ENCODE assay signal across 9 mouse cellular contexts in genomic region chr4:107937338-107937737, GRCm38 (mm10). TPM values are rescaled to one million over a fixed set of nuclear protein-coding genes. Genes with fewer than 3 reads are reported as not detected.
A peak's percentile ranks its signal among the peaks of the same experiment; 100 is the strongest.
DNase-seq lines count a peak whose midpoint lies in the region; ATAC-seq and TF ChIP-seq lines count a peak whose summit lies in the region.
"Had no signal": no experiment of that assay in that cellular context is flagged by ENCODE, and none has a peak within 500 bp of the region (broad histone marks: within the 10 kb centered on the region; RNA-seq: fewer than 3 reads in every experiment).

No protein-coding gene starts in this region.

- H3K27me3 ChIP-seq in hindbrain, embryonic 10.5 days (ENCODE audit: insufficient read depth, poor library complexity, severe bottlenecking), result no peaks in the 10 kb centered on the region
- no peaks in the 10 kb centered on the region for H3K27me3 ChIP-seq in hindbrain, embryonic 12.5 days
- H3K27me3 ChIP-seq in intestine, embryonic 16.5 days (replicated peaks; ENCODE audit: control insufficient read depth, insufficient read depth, low read length), result no peaks in the 10 kb centered on the region
- H3K27me3 ChIP-seq in midbrain, postnatal 0 days (ENCODE audit: insufficient read depth, low read length), result no peaks in the 10 kb centered on the region
- 0 out of 2 replicates have a peak, but pooled peaks cover 3% of the 10 kb centered on the region for H3K27me3 ChIP-seq in stomach, postnatal 0 days (ENCODE audit: control insufficient read depth, insufficient read depth, low read length)

- no peak overlapping the region for H3K4me3 ChIP-seq in hindbrain, embryonic 10.5 days
- no peak overlapping the region for H3K4me3 ChIP-seq in hindbrain, embryonic 12.5 days
- no peak overlapping the region for H3K4me3 ChIP-seq in intestine, embryonic 16.5 days (ENCODE audit: low read length)
- H3K4me3 ChIP-seq in midbrain, postnatal 0 days (ENCODE audit: low read depth, low read length), result no peak overlapping the region
- H3K4me3 ChIP-seq in stomach, postnatal 0 days (ENCODE audit: low read depth, low read length), result no peak overlapping the region

- TF ChIP-seq EP300 in stomach, postnatal 0 days (optimal IDR thresholded peaks at IDR 0.05), result no peak

- H3K9ac ChIP-seq in hindbrain, embryonic 12.5 days, result no peak overlapping the region
- H3K9ac ChIP-seq in intestine, embryonic 16.5 days (ENCODE audit: low read depth, low read length), result no peak overlapping the region
- no peak overlapping the region for H3K9ac ChIP-seq in midbrain, postnatal 0 days (replicated peaks; ENCODE audit: low read length, poor library complexity, severe bottlenecking)
- H3K9ac ChIP-seq in stomach, postnatal 0 days (ENCODE audit: low read length), result no peak overlapping the region

- WGBS in hindbrain, embryonic 10.5 days, result 36% methylated on average over 6 of the region's 6 CpGs
- WGBS in hindbrain, embryonic 12.5 days, result 29% methylated on average over 6 of the region's 6 CpGs
- 17% methylated on average over 6 of the region's 6 CpGs for WGBS in intestine, embryonic 16.5 days
- 24% methylated on average over 6 of the region's 6 CpGs for WGBS in midbrain, postnatal 0 days
- WGBS in stomach, postnatal 0 days, result 12% methylated on average over 6 of the region's 6 CpGs

- ATAC-seq in hindbrain, embryonic 12.5 days (ENCODE audit: low FRiP score), result no peak
- ATAC-seq in intestine, embryonic 16.5 days, result peak; percentile 85
- ATAC-seq in midbrain, postnatal 0 days (ENCODE audit: low FRiP score), result no peak
- peak; percentile 75; the same call in 1 of the 2 replicates for ATAC-seq in stomach, postnatal 0 days (ENCODE audit: low FRiP score, low TSS enrichment)

- no peaks in the 10 kb centered on the region for H3K36me3 ChIP-seq in hindbrain, embryonic 10.5 days
- no peaks in the 10 kb centered on the region for H3K36me3 ChIP-seq in hindbrain, embryonic 12.5 days
- H3K36me3 ChIP-seq in intestine, embryonic 16.5 days (ENCODE audit: control insufficient read depth, insufficient read depth, low read length), result no peaks in the 10 kb centered on the region
- no peaks in the 10 kb centered on the region for H3K36me3 ChIP-seq in midbrain, postnatal 0 days (ENCODE audit: insufficient read depth, low read length)
- H3K36me3 ChIP-seq in stomach, postnatal 0 days (ENCODE audit: control insufficient read depth, insufficient read depth, low read length), result no peaks in the 10 kb centered on the region

- H3K9me3 ChIP-seq in hindbrain, embryonic 10.5 days, result no peaks in the 10 kb centered on the region
- no peaks in the 10 kb centered on the region for H3K9me3 ChIP-seq in hindbrain, embryonic 12.5 days (replicated peaks)
- no peaks in the 10 kb centered on the region for H3K9me3 ChIP-seq in intestine, embryonic 16.5 days (ENCODE audit: control insufficient read depth, low read length)
- H3K9me3 ChIP-seq in midbrain, postnatal 0 days (ENCODE audit: low read length), result no peaks in the 10 kb centered on the region
- no peaks in the 10 kb centered on the region for H3K9me3 ChIP-seq in stomach, postnatal 0 days (ENCODE audit: control insufficient read depth, low read length)

- DNase-seq in hindbrain, embryonic 10.5 days (ENCODE audit: low spot score), result peak; percentile 60
- peak; percentile 55 for DNase-seq in cerebellum, adult 8-10 months
- DNase-seq in frontal cortex, postnatal 10 days (ENCODE audit: low spot score in 2 of 2), result peak; percentile 57 to 58
- DNase-seq in left cerebral cortex, adult 8-10 months (ENCODE audit: low spot score in 2 of 2), result peak; percentile 32 to 60
- peak; percentile 84 for DNase-seq in midbrain, postnatal 0 days (ENCODE audit: low spot score)
- DNase-seq in stomach, postnatal 0 days (ENCODE audit: low spot score), result peak; percentile 77

- no peak overlapping the region for H3K4me2 ChIP-seq in hindbrain, embryonic 12.5 days (replicated peaks)
- H3K4me2 ChIP-seq in intestine, embryonic 16.5 days (ENCODE audit: low read depth, low read length), result no peak overlapping the region
- H3K4me2 ChIP-seq in midbrain, postnatal 0 days (ENCODE audit: low read depth, low read length, poor library complexity, severe bottlenecking), result no peak overlapping the region
- no peak overlapping the region for H3K4me2 ChIP-seq in stomach, postnatal 0 days (replicated peaks; ENCODE audit: low read depth)

- TF ChIP-seq CTCF in midbrain, postnatal 0 days (IDR thresholded peaks at IDR 0.05), result peak; percentile 73
- peak; percentile 79 for TF ChIP-seq CTCF in stomach, postnatal 0 days (IDR thresholded peaks at IDR 0.05; ENCODE audit: low read depth)

- no peaks in the 10 kb centered on the region for H3K4me1 ChIP-seq in hindbrain, embryonic 10.5 days (replicated peaks)
- H3K4me1 ChIP-seq in hindbrain, embryonic 12.5 days, result no peaks in the 10 kb centered on the region
- H3K4me1 ChIP-seq in intestine, embryonic 16.5 days (ENCODE audit: control insufficient read depth, insufficient read depth, low read length), result peaks cover 3% of the 10 kb centered on the region; the same call in 1 of the 2 replicates
- H3K4me1 ChIP-seq in midbrain, postnatal 0 days (ENCODE audit: insufficient read depth, low read length), result no peaks in the 10 kb centered on the region
- no peaks in the 10 kb centered on the region for H3K4me1 ChIP-seq in stomach, postnatal 0 days (replicated peaks; ENCODE audit: control insufficient read depth, insufficient read depth)

- no peak overlapping the region for H3K27ac ChIP-seq in hindbrain, embryonic 10.5 days
- no peak overlapping the region for H3K27ac ChIP-seq in hindbrain, embryonic 12.5 days
- peak overlapping the region; percentile 78 for H3K27ac ChIP-seq in intestine, embryonic 16.5 days (ENCODE audit: low read length)
- H3K27ac ChIP-seq in midbrain, postnatal 0 days (ENCODE audit: low read depth, low read length), result no peak overlapping the region
- peak overlapping the region; percentile 63 for H3K27ac ChIP-seq in stomach, postnatal 0 days (replicated peaks)

RNA-seq across cellular contexts. Expression of gene Cpt2, which starts 13.9 kb away (rescaled TPM):
- polyA plus RNA-seq in hindbrain, embryonic 10.5 days (2016; fragmentation: Nextera tagmentation; extraction: Ambion mirVana), result 38.7 and 39.7 TPM in 2 replicates
- polyA plus RNA-seq in hindbrain, embryonic 12.5 days (2016; fragmentation: Nextera tagmentation; extraction: Ambion mirVana), result 26.5 and 28.1 TPM in 2 replicates
- 142 and 155 TPM in 2 replicates for polyA plus RNA-seq in intestine, embryonic 16.5 days (2015; fragmentation: Nextera tagmentation; extraction: Ambion mirVana)
- total RNA-seq in left cerebral cortex, adult 8-10 months (2022), result 10 to 100 TPM in 1 of 4 experiments, 1 to 10 TPM in 3; 5.8 to 11.3 (median 8.4) TPM
- 9.3 and 12.3 TPM in 2 replicates for total RNA-seq in midbrain, postnatal 0 days (2014; rRNA removed)
- polyA plus RNA-seq in midbrain, postnatal 0 days (2015; fragmentation: Nextera tagmentation; extraction: Ambion mirVana), result 10.2 and 12.1 TPM in 2 replicates
- polyA plus RNA-seq in stomach, postnatal 0 days (2015; fragmentation: Nextera tagmentation; extraction: Ambion mirVana), result 78.4 and 81.2 TPM in 2 replicates

RNA-seq across cellular contexts. Expression of gene Slc1a7, which starts 30.8 kb away (rescaled TPM):
- polyA plus RNA-seq in hindbrain, embryonic 10.5 days (2016; fragmentation: Nextera tagmentation; extraction: Ambion mirVana), result not detected in 2 replicates
- 0.08 TPM in 1 of 2 replicates, not detected in the other for polyA plus RNA-seq in hindbrain, embryonic 12.5 days (2016; fragmentation: Nextera tagmentation; extraction: Ambion mirVana)
- 0.12 and 0.15 TPM in 2 replicates for polyA plus RNA-seq in intestine, embryonic 16.5 days (2015; fragmentation: Nextera tagmentation; extraction: Ambion mirVana)
- total RNA-seq in left cerebral cortex, adult 8-10 months (2022), result under 1 TPM in 3 of 4 experiments, not detected in 1; 0.24 to 0.42 (median 0.27) TPM
- not detected in 2 replicates for total RNA-seq in midbrain, postnatal 0 days (2014; rRNA removed)
- polyA plus RNA-seq in midbrain, postnatal 0 days (2015; fragmentation: Nextera tagmentation; extraction: Ambion mirVana), result 0.10 and 0.16 TPM in 2 replicates
- 0.07 and 0.10 TPM in 2 replicates for polyA plus RNA-seq in stomach, postnatal 0 days (2015; fragmentation: Nextera tagmentation; extraction: Ambion mirVana)
- polyA plus RNA-seq: liver, embryonic 16.5 days had no signal

RNA-seq across cellular contexts. Expression of gene 0610037L13Rik, which starts 47.7 kb away (rescaled TPM):
- polyA plus RNA-seq in hindbrain, embryonic 10.5 days (2016; fragmentation: Nextera tagmentation; extraction: Ambion mirVana), result 111 and 113 TPM in 2 replicates
- polyA plus RNA-seq in hindbrain, embryonic 12.5 days (2016; fragmentation: Nextera tagmentation; extraction: Ambion mirVana), result 106 and 113 TPM in 2 replicates
- polyA plus RNA-seq in intestine, embryonic 16.5 days (2015; fragmentation: Nextera tagmentation; extraction: Ambion mirVana), result 87.7 and 93.8 TPM in 2 replicates
- 10 to 100 TPM; 51.1 to 59.8 (median 55.1) TPM for total RNA-seq in left cerebral cortex, adult 8-10 months (2022)
- total RNA-seq in midbrain, postnatal 0 days (2014; rRNA removed), result 40.5 and 55.5 TPM in 2 replicates
- 94.7 and 103 TPM in 2 replicates for polyA plus RNA-seq in midbrain, postnatal 0 days (2015; fragmentation: Nextera tagmentation; extraction: Ambion mirVana)
- 99.3 and 101 TPM in 2 replicates for polyA plus RNA-seq in stomach, postnatal 0 days (2015; fragmentation: Nextera tagmentation; extraction: Ambion mirVana)

RNA-seq across cellular contexts. Expression of gene Magoh, which starts 57.8 kb away (rescaled TPM):
- 225 and 238 TPM in 2 replicates for polyA plus RNA-seq in hindbrain, embryonic 10.5 days (2016; fragmentation: Nextera tagmentation; extraction: Ambion mirVana)
- 173 and 174 TPM in 2 replicates for polyA plus RNA-seq in hindbrain, embryonic 12.5 days (2016; fragmentation: Nextera tagmentation; extraction: Ambion mirVana)
- polyA plus RNA-seq in intestine, embryonic 16.5 days (2015; fragmentation: Nextera tagmentation; extraction: Ambion mirVana), result 132 and 139 TPM in 2 replicates
- 10 to 100 TPM; 34.5 to 39.3 (median 36.4) TPM for total RNA-seq in left cerebral cortex, adult 8-10 months (2022)
- 44.5 and 45.3 TPM in 2 replicates for total RNA-seq in midbrain, postnatal 0 days (2014; rRNA removed)
- 117 and 124 TPM in 2 replicates for polyA plus RNA-seq in midbrain, postnatal 0 days (2015; fragmentation: Nextera tagmentation; extraction: Ambion mirVana)
- 126 and 145 TPM in 2 replicates for polyA plus RNA-seq in stomach, postnatal 0 days (2015; fragmentation: Nextera tagmentation; extraction: Ambion mirVana)

Comparison
In these comparisons a context has a peak if more than half of its experiments do, and no peak if none do; other contexts are left out.
1. H3K27ac ChIP-seq: peak in intestine, embryonic 16.5 days (single experiment) and stomach, postnatal 0 days (single experiment); none in hindbrain, embryonic 10.5 days (single experiment), hindbrain, embryonic 12.5 days (single experiment) and midbrain, postnatal 0 days (single experiment).
2. ATAC-seq: peak in intestine, embryonic 16.5 days (single experiment) and stomach, postnatal 0 days (single experiment); none in hindbrain, embryonic 12.5 days (single experiment) and midbrain, postnatal 0 days (single experiment).
3. Peak in every context shown above with its lines, with median percentiles within 50 percentile points of each other: DNase-seq.